Mouse (Mus musculus) adrenal gland, postnatal 10 days (tissue): Measurements from ENCODE around the gene Zfp787. TPM values are rescaled to one million over a fixed set of nuclear protein-coding genes. Genes with fewer than 3 reads are reported as not detected.
"Not testable (repeated sequence)": the region's sequence is repeated elsewhere in the genome, so short reads cannot be mapped to it uniquely, and the experiment has no call there.

Experiments used
- DNase-seq: peaks from one replicate; pipeline ENCODE4 v3.0.0; 2021; ENCODE audit warnings: mixed read lengths
- total RNA-seq, 2 experiments: library from RNA; stranded (reverse); gene quantifications; 2 replicates each; pipeline ENCODE4 v1.2.3; 2021

Zfp787 gene
- total RNA-seq, 2 experiments from 2014 or later, result 46.2 to 61.5 TPM

- DNase-seq, result not testable (repeated sequence)
Observed at GRCm38 (mm10) chr7:6121128-6121527, 34.7 kb downstream of the Zfp787 start.

GRCm38 (mm10) chr7:6120104-6120503 is 35.7 kb downstream of the Zfp787 start:
- DNase-seq, result not testable (repeated sequence)

- DNase-seq, result no peak
Observed at GRCm38 (mm10) chr7:6119501-6119900, 36.3 kb downstream of the Zfp787 start.

Other genes with a start within 250 kb of the Zfp787 start
- not detected for gene Vmn1r65, start 145.0 kb downstream of the Zfp787 start, total RNA-seq
- gene Nlrp4c, start 110.8 kb downstream of the Zfp787 start, total RNA-seq, result not detected
- 10 to 100 TPM; 26.4 to 27.9 TPM for gene Zfp444, start 16.2 kb upstream of the Zfp787 start, total RNA-seq
- not detected for gene Galp, start 41.1 kb upstream of the Zfp787 start, total RNA-seq
- not detected for gene Zscan5b, start 66.3 kb upstream of the Zfp787 start, total RNA-seq
- gene Epp13, start 96.7 kb upstream of the Zfp787 start, total RNA-seq, result not detected
- 1 to 10 TPM; 6.4 to 7.8 TPM for gene Zfp667, start 130.6 kb upstream of the Zfp787 start, total RNA-seq
- 1 to 10 TPM; 2.7 to 3.1 TPM for gene Zfp583, start 175.3 kb upstream of the Zfp787 start, total RNA-seq
- gene Gm3854, start 187.8 kb upstream of the Zfp787 start, total RNA-seq, result under 1 TPM; 0.87 to 0.91 TPM
- 1 to 10 TPM; 1.1 to 2.6 TPM for gene Zfp78, start 207.3 kb upstream of the Zfp787 start, total RNA-seq
- gene Zfp28, start 227.3 kb upstream of the Zfp787 start, total RNA-seq, result 1 to 10 TPM; 3.9 to 8.9 TPM
- gene Smim17, start 242.7 kb upstream of the Zfp787 start, total RNA-seq, result under 1 TPM; 0.21 to 0.36 TPM